Mouse (Mus musculus) heart, adult 8-10 months (tissue): Measurements from ENCODE around the gene Fez2. TPM values are rescaled to one million over a fixed set of nuclear protein-coding genes. Genes with fewer than 3 reads are reported as not detected.

Experiments used
- DNase-seq: peaks from one replicate; pipeline ENCODE4 v3.0.0; 2022; ENCODE audit warnings: low spot score
- total RNA-seq, 4 experiments: library from RNA; stranded (reverse); gene quantifications; 2 replicates each; pipeline ENCODE4 v1.2.4; 2022

The Fez2 gene
- total RNA-seq, 4 experiments from 2014 or later, result 77.0 to 92.6 (median 86.4) TPM

DNA sequence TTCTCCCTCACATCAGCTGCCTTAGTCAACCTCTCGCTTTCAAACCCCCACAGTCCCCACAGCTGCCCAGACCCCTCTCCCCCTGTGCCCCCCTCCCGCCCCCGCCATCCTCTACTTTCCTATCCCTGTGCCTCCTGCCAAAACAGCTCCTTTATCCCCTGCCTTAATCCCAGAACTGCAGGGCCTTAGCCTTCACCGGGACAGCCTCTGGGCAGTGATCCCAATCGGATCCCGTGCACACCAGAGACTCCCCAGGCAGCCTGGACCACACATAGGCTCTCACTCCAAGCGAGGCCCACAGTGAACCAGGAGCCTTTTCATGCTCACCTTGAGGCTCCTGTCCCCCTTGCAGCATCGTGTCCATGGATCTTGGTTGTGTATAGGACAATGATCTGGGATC, 49.5 kb downstream of the Fez2 start:
- DNase-seq, result no peak

DNA sequence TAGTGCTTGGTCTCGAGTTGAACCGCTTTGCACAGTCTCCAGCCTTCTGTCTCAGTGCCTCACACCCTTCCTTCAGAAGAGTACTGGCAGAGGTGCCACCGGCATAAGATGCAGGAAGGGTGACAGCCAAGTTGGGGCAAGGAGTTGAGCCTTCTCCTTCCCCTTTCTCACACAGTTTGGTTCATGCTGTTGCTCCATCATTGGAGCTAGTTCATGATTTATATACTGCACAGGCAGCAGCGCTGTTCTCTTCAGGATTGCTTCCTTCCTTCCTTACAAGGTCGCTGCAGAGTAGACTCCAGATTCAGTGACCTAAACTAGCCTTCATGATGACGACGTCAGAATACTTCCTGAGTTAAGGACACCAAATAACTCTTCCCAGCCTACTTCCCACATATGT, 51.9 kb downstream of the Fez2 start:
- no peak for DNase-seq

- DNase-seq, result no peak
These were observed 53.2 kb downstream of the Fez2 start for GRCm38 (mm10) chr17:78364555-78365302.

- DNase-seq, result peak; percentile 81
These were observed 55.8 kb downstream of the Fez2 start for GRCm38 (mm10) chr17:78361939-78362728.

- no peak for DNase-seq
These were observed 59.7 kb downstream of the Fez2 start for GRCm38 (mm10) chr17:78358251-78358726.

GRCm38 (mm10) chr17:78357753-78358152, 60.2 kb downstream of the Fez2 start:
- no peak for DNase-seq

DNA sequence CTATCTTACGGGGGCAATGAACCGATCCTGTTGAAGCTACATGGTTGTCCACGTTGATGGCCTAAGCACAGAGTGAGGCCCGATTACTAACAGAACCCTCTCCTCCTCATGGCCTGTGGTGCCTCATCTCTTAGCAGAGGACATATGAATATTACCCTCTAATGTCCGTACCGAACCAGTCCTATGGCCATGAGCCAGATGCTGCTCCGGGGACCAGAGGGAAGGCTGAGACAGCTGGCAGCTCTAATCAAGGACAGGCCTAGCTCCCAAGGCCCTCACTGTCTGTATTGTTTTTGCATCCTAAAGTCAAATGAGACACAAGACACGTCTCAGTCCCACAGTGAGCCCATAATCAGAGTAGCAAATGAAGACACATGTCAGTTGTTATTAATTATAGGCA, 62.3 kb downstream of the Fez2 start:
- no peak for DNase-seq

GRCm38 (mm10) chr17:78354871-78355270, 63.1 kb downstream of the Fez2 start:
- no peak for DNase-seq

DNA sequence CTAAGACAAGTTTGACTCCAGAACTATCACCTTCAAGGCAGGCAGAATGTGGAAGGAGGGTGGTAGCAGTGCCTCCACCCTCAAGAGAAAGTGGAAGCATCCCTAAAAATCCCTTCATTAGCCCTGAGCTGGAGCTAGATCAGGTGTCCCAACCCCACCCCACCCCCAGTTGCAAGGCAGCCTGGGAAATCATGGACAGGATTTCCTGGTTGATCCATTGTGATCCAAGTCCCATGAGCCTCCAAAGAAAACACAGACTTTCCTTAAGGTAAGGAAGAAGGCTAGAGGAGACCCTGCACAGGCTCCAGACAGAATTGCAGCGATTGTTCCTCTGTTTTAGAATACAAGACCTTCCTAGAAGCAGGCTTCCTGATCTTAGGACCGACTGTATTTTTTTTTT, 63.5 kb downstream of the Fez2 start:
- peak; percentile 46 for DNase-seq

DNA sequence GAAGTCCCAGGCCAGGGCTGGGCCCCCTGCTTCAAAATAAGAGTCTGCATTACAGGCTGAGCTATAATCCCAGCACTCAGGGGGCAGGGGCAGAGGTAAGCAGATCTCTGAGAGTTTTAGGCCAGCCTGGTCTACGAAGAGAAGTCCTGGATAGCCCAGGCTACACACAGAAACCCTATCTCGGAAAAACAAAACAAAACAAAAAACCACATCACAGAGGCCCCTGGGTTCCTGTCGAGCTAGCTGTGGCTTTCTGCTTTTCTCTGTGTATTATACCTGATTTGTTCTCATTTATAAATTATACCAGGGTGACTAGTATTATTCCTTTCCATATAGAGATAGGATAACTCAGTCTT, 65.5 kb downstream of the Fez2 start:
- no peak for DNase-seq

GRCm38 (mm10) chr17:78351676-78352499, 66.1 kb downstream of the Fez2 start:
- no peak for DNase-seq

DNA sequence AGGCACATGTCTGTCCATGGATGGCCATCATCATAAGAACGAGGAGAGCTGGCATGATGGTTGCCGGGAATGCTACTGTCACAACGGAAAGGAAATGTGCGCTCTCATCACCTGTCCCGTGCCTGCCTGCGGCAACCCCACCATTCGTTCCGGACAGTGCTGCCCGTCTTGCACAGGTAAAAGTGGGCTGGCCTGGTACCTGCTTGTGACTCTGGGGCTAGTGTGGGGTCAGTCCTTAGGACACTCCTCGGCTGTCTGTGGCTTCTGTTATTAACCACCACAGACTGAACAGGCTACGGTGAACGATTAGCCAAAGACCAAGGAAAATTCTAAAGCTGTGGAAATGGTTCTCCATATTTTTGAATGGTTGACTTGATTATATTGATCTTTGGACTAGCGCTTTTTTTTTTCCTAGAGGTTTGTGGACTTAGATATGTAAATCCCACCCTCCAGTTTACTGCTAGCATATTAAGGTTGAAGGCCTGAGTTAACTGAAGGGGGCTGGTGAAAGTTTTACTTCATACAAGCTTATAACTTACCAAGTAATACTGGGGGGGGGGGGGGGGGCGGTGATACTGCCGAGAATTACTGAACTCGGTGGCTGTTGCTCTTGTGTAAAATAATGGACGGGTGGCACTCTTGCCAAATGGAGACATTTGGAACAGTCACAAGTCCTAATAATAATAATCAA, 70.7 kb downstream of the Fez2 start:
- DNase-seq, result no peak

DNA sequence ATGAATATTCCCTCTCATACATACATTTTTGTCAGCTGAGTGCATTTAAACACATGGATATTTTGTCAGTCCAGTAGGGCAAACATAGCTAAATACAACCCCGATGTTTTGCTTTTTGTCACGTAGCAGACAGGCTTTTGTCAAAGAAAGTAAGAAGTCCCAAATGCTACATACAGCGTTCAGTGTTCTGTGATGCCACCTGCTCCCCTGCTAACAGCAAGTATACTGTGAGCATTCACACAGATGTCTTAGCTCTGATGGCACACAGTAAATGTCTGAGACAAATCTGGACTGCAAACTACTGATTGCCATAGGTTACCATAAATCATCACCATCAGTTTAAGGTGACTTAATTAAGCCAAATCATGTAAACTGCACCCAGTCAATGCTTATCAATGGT, 74.3 kb downstream of the Fez2 start:
- no peak for DNase-seq

GRCm38 (mm10) chr17:78335250-78335649, 82.7 kb downstream of the Fez2 start:
- DNase-seq, result no peak

- DNase-seq, result no peak
These were observed 84.7 kb downstream of the Fez2 start for GRCm38 (mm10) chr17:78333275-78333674.

DNA sequence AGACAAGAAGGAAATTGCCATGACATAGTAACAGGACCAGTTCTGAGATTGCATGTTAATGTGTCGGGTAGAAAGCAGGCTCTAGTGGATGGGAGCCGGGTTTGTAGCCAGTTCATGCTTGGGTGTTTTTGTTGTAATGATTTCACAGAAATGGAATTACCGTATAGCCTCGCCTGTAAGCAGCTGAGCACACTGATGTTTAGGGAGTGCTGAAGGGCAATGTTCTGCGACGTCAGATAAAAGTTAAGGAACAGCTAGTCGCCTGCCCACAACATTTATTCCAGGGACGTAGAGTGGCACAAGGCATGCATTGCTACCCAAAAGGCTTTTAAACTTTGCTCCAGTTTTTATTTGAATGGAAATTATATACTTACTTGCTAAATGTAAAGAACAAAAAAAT, 86.5 kb downstream of the Fez2 start:
- DNase-seq, result no peak

- DNase-seq, result no peak
These were observed 89.7 kb downstream of the Fez2 start for GRCm38 (mm10) chr17:78328287-78328686.

- no peak for DNase-seq
These were observed 90.8 kb downstream of the Fez2 start for GRCm38 (mm10) chr17:78327187-78327586.

GRCm38 (mm10) chr17:78326381-78326780, 91.6 kb downstream of the Fez2 start:
- peak; percentile 26 for DNase-seq

DNA sequence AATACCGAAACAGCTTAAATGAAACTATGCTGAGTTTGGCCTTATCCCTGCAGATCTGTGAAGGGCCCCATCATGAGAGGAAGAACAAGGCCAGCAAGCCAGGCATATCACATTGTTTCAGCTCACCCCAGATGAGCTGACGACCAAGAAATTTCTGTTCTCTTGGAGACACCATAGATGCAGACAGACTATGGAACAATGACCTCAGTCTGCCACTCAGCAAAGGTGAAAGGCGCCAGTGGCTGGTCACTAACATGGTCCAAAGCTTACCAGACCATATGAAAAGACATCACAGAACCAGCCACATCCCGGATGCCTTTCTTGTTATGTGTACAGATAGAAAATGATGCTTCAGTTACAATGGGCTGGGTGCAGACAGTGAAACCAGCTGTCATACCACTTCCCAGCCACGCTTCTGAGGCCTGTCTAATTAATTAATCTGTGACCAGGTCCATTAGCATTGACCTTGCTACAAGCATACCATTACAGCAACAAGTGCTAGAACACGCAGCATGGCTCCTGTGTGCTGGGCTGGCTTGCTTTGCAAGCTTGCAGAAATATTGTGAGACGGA, 92.1 kb downstream of the Fez2 start:
- DNase-seq, result no peak
